8 mouse cellular contexts compared by ENCODE assay signal in the genomic region with DNA sequence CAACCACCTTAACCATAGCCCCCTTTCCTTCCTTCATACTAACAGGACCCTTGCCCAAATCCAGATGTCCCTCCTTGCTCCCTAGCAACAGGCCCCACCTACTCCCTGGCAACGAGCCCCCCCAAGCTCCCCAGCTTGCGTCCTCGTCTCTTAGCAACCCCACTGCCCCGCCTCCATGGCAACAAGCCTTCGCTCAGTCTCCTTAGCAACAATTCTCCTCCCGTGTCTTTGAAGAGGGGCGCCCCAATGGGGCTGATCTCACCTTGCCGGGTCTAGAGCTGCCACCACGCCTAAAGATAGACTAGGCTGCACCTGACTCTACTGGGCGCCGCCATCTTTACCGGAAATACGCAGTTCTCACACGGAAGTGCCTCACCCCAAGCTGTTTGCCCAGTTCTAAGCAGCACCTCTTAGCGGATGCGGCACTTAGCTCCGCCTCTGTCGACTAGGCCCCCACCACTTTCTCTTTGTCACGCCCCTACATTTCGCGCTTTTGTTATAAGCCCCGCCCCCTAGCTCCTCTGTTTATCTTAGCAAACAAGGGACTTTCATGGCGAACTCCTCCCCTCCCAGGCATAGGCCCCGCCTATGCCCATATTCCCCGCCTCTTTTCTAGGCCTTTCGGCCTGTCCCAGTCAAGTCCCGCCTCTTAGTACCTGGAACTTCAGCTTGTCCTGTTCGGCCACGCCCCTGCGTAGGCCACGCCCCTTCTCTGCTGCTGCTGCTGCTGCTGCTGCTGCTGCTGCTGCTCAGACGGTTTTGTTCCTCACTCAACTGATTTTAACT. TPM values are rescaled to one million over a fixed set of nuclear protein-coding genes. Genes with fewer than 3 reads are reported as not detected.
DNase-seq lines count a peak whose midpoint lies in the region; ATAC-seq lines count a peak whose summit lies in the region.

A gene (minus strand): TSS at position 437 of the 786 bp plus-strand sequence.

- peaks cover 24% of the 10 kb centered on the region for H3K36me3 ChIP-seq in heart, embryonic 14.5 days (ENCODE audit: control insufficient read depth, insufficient read depth, low read length)
- peaks cover 24% of the 10 kb centered on the region for H3K36me3 ChIP-seq in liver, embryonic 13.5 days
- H3K36me3 ChIP-seq in stomach, embryonic 16.5 days (ENCODE audit: control insufficient read depth, insufficient read depth, low read length), result no peaks in the 10 kb centered on the region

- ATAC-seq in CD4-positive, CD25-positive, alpha-beta regulatory T cell, adult 4 months, result peak; percentile 97
- peak; percentile 96 for ATAC-seq in heart, embryonic 14.5 days (ENCODE audit: insufficient number of reproducible peaks, insufficient read depth, low FRiP score, low read depth)
- peak; percentile 98 for ATAC-seq in liver, embryonic 13.5 days (ENCODE audit: low read depth)
- ATAC-seq in stomach, embryonic 16.5 days (ENCODE audit: insufficient read depth, low FRiP score), result peak; percentile 97

- H3K4me3 ChIP-seq in heart, embryonic 14.5 days (ENCODE audit: control insufficient read depth in 1 of 2, insufficient read depth in 1 of 2, low read depth in 1 of 2, low read length in 2 of 2), result peak within 1 kb of the TSS; percentile 59 to 98
- peak within 1 kb of the TSS; percentile 82 for H3K4me3 ChIP-seq in liver, embryonic 13.5 days (replicated peaks)
- H3K4me3 ChIP-seq in stomach, embryonic 16.5 days (replicated peaks; ENCODE audit: low read length), result peak within 1 kb of the TSS; percentile 76

- peaks cover 4 to 7% of the 10 kb centered on the region in 2 experiments for H3K4me1 ChIP-seq in heart, embryonic 14.5 days (ENCODE audit: control insufficient read depth in 2 of 2, insufficient read depth in 2 of 2, low read length in 2 of 2)
- H3K4me1 ChIP-seq in liver, embryonic 13.5 days (replicated peaks), result peaks cover 28% of the 10 kb centered on the region
- peaks cover 7% of the 10 kb centered on the region for H3K4me1 ChIP-seq in stomach, embryonic 16.5 days (ENCODE audit: control insufficient read depth, insufficient read depth, low read length)

- H3K4me2 ChIP-seq in heart, embryonic 14.5 days (ENCODE audit: low read length), result peak within 1 kb of the TSS; percentile 88
- H3K4me2 ChIP-seq in liver, embryonic 13.5 days, result peak within 1 kb of the TSS; percentile 89
- peak within 1 kb of the TSS; percentile 92 for H3K4me2 ChIP-seq in stomach, embryonic 16.5 days (ENCODE audit: low read depth, low read length)

- no peaks in the 10 kb centered on the region for H3K27me3 ChIP-seq in heart, embryonic 14.5 days (ENCODE audit: control insufficient read depth, insufficient read depth, low read length)
- peaks cover 9% of the 10 kb centered on the region for H3K27me3 ChIP-seq in liver, embryonic 13.5 days
- H3K27me3 ChIP-seq in stomach, embryonic 16.5 days (ENCODE audit: control insufficient read depth, insufficient read depth, low read length), result no peaks in the 10 kb centered on the region

- H3K9ac ChIP-seq in heart, embryonic 14.5 days (ENCODE audit: low read length), result peak within 1 kb of the TSS; percentile 64
- H3K9ac ChIP-seq in liver, embryonic 13.5 days, result peak within 1 kb of the TSS; percentile 75
- peak within 1 kb of the TSS; percentile 72 for H3K9ac ChIP-seq in stomach, embryonic 16.5 days (ENCODE audit: low read length)

- peak; percentile 94 for DNase-seq in c-Kit-negative CD71-positive TER-119-positive erythroid progenitor cells, embryonic 14.5 days (ENCODE audit: low read depth, low spot score)
- DNase-seq in fibroblast of lung, adult 2 months (ENCODE audit: low read depth), result peak; percentile 98
- peak; percentile 97 for DNase-seq in kidney, postnatal 14 days
- DNase-seq in liver, embryonic 13.5 days, result peak; percentile 99
- DNase-seq in neural tube, embryonic 10.5 days (ENCODE audit: extremely low spot score, low spot score), result peak; percentile 92

- no peaks in the 10 kb centered on the region for H3K9me3 ChIP-seq in heart, embryonic 14.5 days (ENCODE audit: control insufficient read depth, low read length)
- H3K9me3 ChIP-seq in liver, embryonic 13.5 days (replicated peaks), result no peaks in the 10 kb centered on the region
- no peaks in the 10 kb centered on the region for H3K9me3 ChIP-seq in stomach, embryonic 16.5 days (replicated peaks; ENCODE audit: control insufficient read depth, low read length)

- peak within 1 kb of the TSS; percentile 43 to 63 for H3K27ac ChIP-seq in heart, embryonic 14.5 days (replicated peaks in 1 of 2; ENCODE audit: control insufficient read depth in 1 of 2, insufficient read depth in 1 of 2, low read depth in 2 of 2, low read length in 2 of 2)
- peak within 1 kb of the TSS; percentile 31 for H3K27ac ChIP-seq in liver, embryonic 13.5 days
- H3K27ac ChIP-seq in stomach, embryonic 16.5 days (ENCODE audit: low read length), result peak within 1 kb of the TSS; percentile 63

- WGBS in heart, embryonic 14.5 days, result 0% methylated on average over 32 of the region's 32 CpGs
- WGBS in liver, embryonic 13.5 days (ENCODE audit: insufficient replicate concordance), result under 1% methylated on average over 32 of the region's 32 CpGs
- under 1% methylated on average over 32 of the region's 32 CpGs for WGBS in stomach, embryonic 16.5 days

RNA-seq across cellular contexts. Expression of the gene that starts here (rescaled TPM):
- 10 to 100 TPM; 45.4 to 48.2 TPM for polyA plus RNA-seq in CD4-positive, CD25-positive, alpha-beta regulatory T cell, adult 4 months (2017; shearing (Covaris generic))
- polyA plus RNA-seq in heart, embryonic 14.5 days (2014; fragmentation: Nextera tagmentation; extraction: Ambion mirVana), result 65.4 TPM in 2 replicates
- 77.8 and 83.4 TPM in 2 replicates for polyA plus RNA-seq in liver, embryonic 13.5 days (2015; fragmentation: Nextera tagmentation; extraction: Ambion mirVana)
- 77.2 and 88.0 TPM in 2 replicates for polyA plus RNA-seq in stomach, embryonic 16.5 days (2015; fragmentation: Nextera tagmentation; extraction: Ambion mirVana)

Comparison
In these comparisons a context has a peak if more than half of its experiments do, and no peak if none do; other contexts are left out.
1. Peak in every context shown above with its lines: DNase-seq, ATAC-seq, H3K4me3 ChIP-seq and H3K27ac ChIP-seq.